Mouse (Mus musculus) embryonic fibroblast, embryonic 13.5 days (primary cell): ENCODE results near the gene Acrv1.

Experiments
- CTCF ChIP-seq: IDR thresholded peaks from 2 replicates; pipeline ENCODE4 v1.5.1; 2011; ENCODE audit warnings: mild to moderate bottlenecking, control low read depth, low read length, moderate library complexity, borderline replicate concordance; ENCODE audit not compliant: insufficient read depth
- POLR2A ChIP-seq: IDR thresholded peaks from 2 replicates; pipeline ENCODE4 v1.6.1; 2011; ENCODE audit warnings: low read depth, mild to moderate bottlenecking, control low read depth, low read length, moderate library complexity

DNA sequence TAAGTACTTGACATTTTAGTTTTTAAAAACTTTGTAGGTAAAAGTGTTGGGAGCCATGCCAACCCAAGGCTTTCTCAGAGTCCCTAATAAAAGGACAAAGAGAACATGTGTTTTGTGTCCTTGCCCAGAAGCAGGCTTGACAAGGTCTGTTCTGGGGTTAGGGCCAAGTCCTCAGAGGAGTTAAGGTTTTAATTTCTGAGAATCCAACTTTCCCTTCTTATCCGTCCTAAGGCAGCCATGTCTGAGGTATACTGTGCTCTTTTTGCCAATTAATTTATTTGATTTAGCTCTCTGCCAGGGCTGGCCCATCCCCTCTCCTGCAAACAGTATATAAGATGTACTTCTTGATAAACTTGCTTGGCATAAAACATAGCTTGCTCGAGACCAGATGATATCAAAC lies 11.6 kb upstream of the Acrv1 start:
- TF ChIP-seq CTCF (no peak), POLR2A (no peak)
